Mouse (Mus musculus) retina, adult 2 months (tissue): ENCODE measurements around the gene Olfr1320.
"Not testable (repeated sequence)": the region's sequence is repeated elsewhere in the genome, so short reads cannot be mapped to it uniquely, and the experiment has no call there.

Experiments used
- DNase-seq: peaks from one replicate; pipeline ENCODE4 v3.0.0-alpha.2; 2012; ENCODE audit warnings: low read depth, low spot score

Olfr1320 gene

GRCm38 (mm10) chrX:49672033-49672432 is at the start of gene Olfr1320:
TSS of gene Olfr1320 (plus strand) at chrX:49672333.
- DNase-seq: no peak

DNA sequence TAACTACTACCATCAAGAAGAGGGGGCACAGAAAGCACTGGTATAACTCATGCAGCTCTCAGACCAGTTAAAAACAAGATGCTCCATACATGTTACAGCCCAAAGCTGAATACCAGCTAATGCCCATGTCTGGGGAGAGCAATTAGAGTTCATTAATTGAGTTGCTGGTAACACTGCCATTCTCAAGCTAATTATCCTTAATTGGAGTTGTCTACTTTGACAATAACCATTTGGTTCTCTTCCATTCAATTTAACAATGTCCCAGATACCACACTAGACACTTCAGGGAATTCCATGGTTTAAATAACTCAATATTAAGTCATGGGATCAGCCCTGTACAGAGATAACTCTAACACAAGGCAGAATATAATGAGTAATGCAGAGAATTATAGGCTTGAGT is 44.6 kb upstream of the Olfr1320 start:
- no peak for DNase-seq

DNA sequence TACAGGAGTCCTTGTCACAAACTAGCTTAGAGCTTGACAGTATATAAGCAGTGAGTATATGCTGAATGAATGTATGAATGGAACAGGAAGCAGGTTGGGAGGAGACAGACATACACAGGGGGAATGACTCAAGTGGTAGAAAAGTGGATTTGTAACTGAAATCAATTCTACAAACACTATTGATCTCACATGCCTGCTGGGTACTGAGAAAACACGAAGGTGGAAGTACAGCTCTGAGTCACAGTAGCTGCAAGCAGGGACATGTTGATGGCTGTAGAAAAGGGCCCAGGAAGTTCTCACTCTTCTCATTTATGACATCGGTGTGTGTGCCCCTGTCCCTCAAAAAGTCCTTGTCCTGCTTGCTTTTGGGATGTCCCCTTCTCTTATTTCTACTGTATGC is 40.9 kb upstream of the Olfr1320 start:
- no peak for DNase-seq

DNA sequence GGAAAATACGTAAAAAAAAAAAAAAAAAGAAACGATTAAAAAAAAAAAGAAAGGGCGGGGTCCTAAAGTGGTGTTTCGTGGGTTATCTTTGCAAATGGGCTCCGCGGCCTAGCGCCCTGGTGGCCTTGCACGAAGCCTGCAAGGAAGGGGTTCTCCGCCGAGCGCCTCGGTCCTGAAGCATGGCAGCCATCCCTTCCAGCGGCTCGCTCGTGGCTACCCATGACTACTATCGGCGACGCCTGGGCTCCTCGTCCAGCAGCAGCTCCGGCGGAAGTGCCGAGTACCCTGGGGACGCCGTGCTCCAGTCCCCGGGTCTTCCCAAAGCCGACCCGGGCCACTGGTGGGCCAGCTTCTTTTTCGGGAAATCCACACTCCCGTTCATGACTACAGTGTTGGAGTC is 11.4 kb upstream of the Olfr1320 start:
- DNase-seq: not testable (repeated sequence)
